Mouse (Mus musculus): ENCODE results near the gene A830018L16Rik. TPM values are rescaled to one million over a fixed set of nuclear protein-coding genes. Genes with fewer than 3 reads are reported as not detected.
A peak's percentile ranks its signal among the peaks of the same experiment; 100 is the strongest.

The A830018L16Rik gene
- total RNA-seq (2021), result 100 to 1,000 TPM; 100 to 110 TPM
- long read RNA-seq, experiment 1, full-length matches to known transcripts, result 48 of 86 reads
- long read RNA-seq, experiment 1, partial matches to known transcripts, result 4 of 86 reads
- long read RNA-seq, experiment 1, other reads (novel, unspliced or antisense), result 34 of 86 reads
- long read RNA-seq, experiment 2, full-length matches to known transcripts, result 37 of 56 reads
- long read RNA-seq, experiment 2, partial matches to known transcripts, result 3 of 56 reads
- long read RNA-seq, experiment 2, other reads (novel, unspliced or antisense), result 16 of 56 reads

GRCm38 (mm10) chr1:11413894-11414556 is at the start of gene A830018L16Rik:
Gene A830018L16Rik (plus strand): TSS chr1:11414105.
- peak; percentile 50 for TF ChIP-seq CTCF (IDR thresholded peaks at IDR 0.05)
- peak; percentile 83 to 84 for DNase-seq (ENCODE audit: extremely low spot score in 1 of 2, low spot score in 2 of 2)
- peak within 1 kb of the TSS; percentile 70 for H3K4me3 ChIP-seq
- intact Hi-C loops (cut with DNase I), result loop anchor here (5.0 to 10.0 kb wide), 2 partner anchors 151 to 182 kb away; no protein-coding TSS in a partner anchor
- H3K27ac ChIP-seq, result peak within 1 kb of the TSS; percentile 90

- H3K27ac ChIP-seq, result no peak overlapping the region
- intact Hi-C loops (cut with DNase I), result no loop called here
- DNase-seq (ENCODE audit: extremely low spot score in 1 of 2, low spot score in 2 of 2), result no peak
- no peak overlapping the region for H3K4me3 ChIP-seq
- no peak; the same call in 1 of the 2 replicates for TF ChIP-seq CTCF (IDR thresholded peaks at IDR 0.05)
These were observed 28.1 kb upstream of the A830018L16Rik start for GRCm38 (mm10) chr1:11385846-11386245.

- no peak for DNase-seq (ENCODE audit: extremely low spot score in 1 of 2, low spot score in 2 of 2)
- intact Hi-C loops (cut with DNase I), result no loop called here
- TF ChIP-seq CTCF (IDR thresholded peaks at IDR 0.05), result no peak
- Histone ChIP-seq H3K4me3 (no peak overlapping the region), H3K27ac (no peak overlapping the region)
These were observed 18.5 kb upstream of the A830018L16Rik start for GRCm38 (mm10) chr1:11395408-11395807.

GRCm38 (mm10) chr1:11395996-11396736 is 17.7 kb upstream of the A830018L16Rik start:
- H3K4me3 ChIP-seq, result no peak overlapping the region
- TF ChIP-seq CTCF (IDR thresholded peaks at IDR 0.05), result no peak

GRCm38 (mm10) chr1:11401159-11401558 is 12.7 kb upstream of the A830018L16Rik start:
- no peak overlapping the region for H3K4me3 ChIP-seq
- H3K27ac ChIP-seq, result no peak overlapping the region
- intact Hi-C loops (cut with DNase I), result no loop called here
- no peak for DNase-seq (ENCODE audit: extremely low spot score in 1 of 2, low spot score in 2 of 2)
- TF ChIP-seq CTCF (IDR thresholded peaks at IDR 0.05), result no peak

More at GRCm38 (mm10) chr1:11395996-11396736, 17.7 kb upstream of the A830018L16Rik start:
- H3K27ac ChIP-seq, result no peak overlapping the region
- intact Hi-C loops (cut with DNase I), result no loop called here
- DNase-seq (ENCODE audit: extremely low spot score in 1 of 2, low spot score in 2 of 2), result no peak

GRCm38 (mm10) chr1:11405527-11405926 is 8.4 kb upstream of the A830018L16Rik start:
- Histone ChIP-seq H3K27ac (no peak overlapping the region), H3K4me3 (no peak overlapping the region)
- TF ChIP-seq CTCF (IDR thresholded peaks at IDR 0.05), result no peak
- no peak for DNase-seq (ENCODE audit: extremely low spot score in 1 of 2, low spot score in 2 of 2)
- intact Hi-C loops (cut with DNase I), result no loop called here

GRCm38 (mm10) chr1:11406026-11406425 is 7.9 kb upstream of the A830018L16Rik start:
- no peak overlapping the region for H3K4me3 ChIP-seq
- intact Hi-C loops (cut with DNase I), result no loop called here
- H3K27ac ChIP-seq, result no peak overlapping the region
- TF ChIP-seq CTCF (IDR thresholded peaks at IDR 0.05), result no peak
- no peak for DNase-seq (ENCODE audit: extremely low spot score in 1 of 2, low spot score in 2 of 2)

GRCm38 (mm10) chr1:11414560-11414959 is 655 bp downstream of the A830018L16Rik start:
- intact Hi-C loops (cut with DNase I), result loop anchor here (5.0 to 10.0 kb wide), 2 partner anchors 150 to 182 kb away; no protein-coding TSS in a partner anchor
- Histone ChIP-seq H3K27ac (peak overlapping the region; percentile 90), H3K4me3 (peak overlapping the region; percentile 70)
- DNase-seq (ENCODE audit: extremely low spot score in 1 of 2, low spot score in 2 of 2), result peak in 1 of 2 experiments; percentile 19
- TF ChIP-seq CTCF (IDR thresholded peaks at IDR 0.05), result no peak

- intact Hi-C loops (cut with DNase I), result no loop called here
- no peak for DNase-seq (ENCODE audit: extremely low spot score in 1 of 2, low spot score in 2 of 2)
- no peak overlapping the region for H3K4me3 ChIP-seq
- TF ChIP-seq CTCF (IDR thresholded peaks at IDR 0.05), result no peak
- H3K27ac ChIP-seq, result no peak overlapping the region
These were observed 13.4 kb downstream of the A830018L16Rik start for GRCm38 (mm10) chr1:11427310-11427709.

GRCm38 (mm10) chr1:11458353-11458752 is 44.4 kb downstream of the A830018L16Rik start:
- Histone ChIP-seq H3K27ac (no peak overlapping the region), H3K4me3 (no peak overlapping the region)
- TF ChIP-seq CTCF (IDR thresholded peaks at IDR 0.05), result no peak
- intact Hi-C loops (cut with DNase I), result no loop called here
- no peak for DNase-seq (ENCODE audit: extremely low spot score in 1 of 2, low spot score in 2 of 2)

GRCm38 (mm10) chr1:11466325-11466724 is 52.4 kb downstream of the A830018L16Rik start:
- no peak overlapping the region for H3K27ac ChIP-seq
- DNase-seq (ENCODE audit: extremely low spot score in 1 of 2, low spot score in 2 of 2), result no peak
- intact Hi-C loops (cut with DNase I), result no loop called here
- peak; percentile 41 for TF ChIP-seq CTCF (IDR thresholded peaks at IDR 0.05)
- no peak overlapping the region for H3K4me3 ChIP-seq
